Mouse (Mus musculus) stomach, postnatal 0 days (tissue): ENCODE measurements around the gene Dohh.
A peak's percentile ranks its signal among the peaks of the same experiment; 100 is the strongest.

Source experiments
- CTCF ChIP-seq: IDR thresholded peaks from 2 replicates; pipeline ENCODE4 v1.5.1; 2016; ENCODE audit warnings: antibody characterized with exemption, low read depth, mild to moderate bottlenecking, moderate library complexity
- EP300 ChIP-seq: optimal IDR thresholded peaks from 2 replicates; pipeline ENCODE3; 2016; ENCODE audit warnings: antibody characterized with exemption

DNA sequence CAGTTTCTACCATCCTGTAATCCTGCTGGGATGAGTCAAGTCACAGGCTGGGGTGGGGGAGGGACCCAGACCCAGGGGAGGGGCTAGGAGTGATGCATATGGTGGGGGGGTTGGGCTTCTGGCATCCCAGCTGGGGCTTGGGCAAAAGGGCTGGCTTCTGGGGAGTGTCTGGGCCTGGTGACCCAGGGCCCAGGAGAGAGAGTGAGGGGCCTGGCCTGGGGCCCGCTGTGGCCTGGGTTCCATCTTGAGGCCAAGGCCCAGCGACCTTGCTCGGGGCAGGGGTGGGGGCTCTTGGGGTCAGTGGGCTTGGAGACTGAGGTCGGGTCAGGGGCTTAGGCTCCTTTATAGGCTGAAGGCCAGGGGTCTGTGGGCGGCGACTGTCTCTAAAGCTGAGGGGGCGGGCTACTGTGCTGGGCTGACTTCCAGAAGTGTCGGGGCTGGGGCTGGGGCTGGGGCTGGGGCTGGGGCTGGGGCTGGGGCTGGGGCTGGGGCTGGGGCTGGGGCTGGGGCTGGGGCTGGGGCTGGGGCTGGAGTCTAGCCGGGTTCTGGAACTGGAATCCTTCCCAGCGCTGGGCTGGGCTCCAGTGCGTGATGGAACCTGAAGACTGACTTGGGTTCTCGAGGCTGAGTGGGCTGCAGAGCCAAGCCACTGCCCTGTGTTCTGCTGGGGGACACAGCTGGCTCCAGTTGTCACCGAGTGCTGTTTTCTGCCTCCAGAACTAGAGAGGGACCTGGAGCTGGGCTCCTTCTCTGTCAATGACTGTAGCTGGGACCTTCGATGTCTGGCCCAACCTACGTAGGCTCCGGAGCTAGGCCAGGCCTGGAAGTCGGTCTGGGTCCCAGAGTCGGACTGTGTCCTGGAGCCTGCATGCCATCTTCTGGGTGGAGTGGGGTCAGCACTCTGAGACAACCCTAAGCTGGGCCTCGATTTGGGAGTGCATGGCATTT, 48.6 kb upstream of the Dohh start:
- TF ChIP-seq EP300 (no peak), CTCF (peak; percentile 51)
